Mouse (Mus musculus): ENCODE results near the gene B3gnt6. TPM values are rescaled to one million over a fixed set of nuclear protein-coding genes. Genes with fewer than 3 reads are reported as not detected.

The B3gnt6 gene
- polyA plus RNA-seq (2016; fragmentation: Nextera tagmentation; extraction: Ambion mirVana), result 0.10 TPM in 1 of 2 replicates, not detected in the other

DNA sequence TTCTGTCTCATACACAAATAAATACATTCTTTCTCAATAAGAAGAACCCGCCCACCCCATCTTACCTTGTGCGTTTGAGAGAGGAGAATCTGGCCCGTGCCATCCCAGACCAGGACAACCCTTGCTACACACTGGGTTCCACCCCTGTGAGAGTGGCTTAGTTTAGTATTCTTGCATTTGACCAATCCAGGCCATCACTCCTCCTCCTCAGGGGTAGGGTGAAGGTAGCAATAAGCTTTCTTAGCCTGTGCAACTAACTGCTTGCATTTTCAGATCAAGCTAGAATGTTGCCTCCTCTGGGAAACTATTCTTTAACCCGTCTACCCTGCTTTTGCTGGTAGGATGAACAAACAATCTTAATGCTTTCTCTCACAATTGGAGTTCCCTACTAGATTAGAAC lies at the start of gene B3gnt6:
Gene B3gnt6 (minus strand): TSS at position 101 of the 400 bp plus-strand sequence.
- 93% methylated on average over 4 of the region's 4 CpGs for WGBS
- H3K9me3 ChIP-seq, result no peaks in the 10 kb centered on the region
- H3K27me3 ChIP-seq (ENCODE audit: insufficient read depth, poor library complexity, severe bottlenecking), result peaks cover 28% of the 10 kb centered on the region
- peaks cover 2% of the 10 kb centered on the region for H3K4me1 ChIP-seq (replicated peaks)
- no peaks in the 10 kb centered on the region for H3K36me3 ChIP-seq
- H3K27ac ChIP-seq, result no peak within 1 kb of the TSS
- no peak for DNase-seq (ENCODE audit: low spot score)
- H3K4me3 ChIP-seq, result no peak within 1 kb of the TSS

- 90% methylated on average over 3 of the region's 3 CpGs for WGBS
- Histone ChIP-seq H3K27ac (no peak overlapping the region), H3K36me3 (no peaks in the 10 kb centered on the region), H3K4me1 (replicated peaks) (no peaks in the 10 kb centered on the region), H3K27me3 (ENCODE audit: insufficient read depth, poor library complexity, severe bottlenecking) (no peaks in the 10 kb centered on the region), H3K9me3 (no peaks in the 10 kb centered on the region), H3K4me3 (no peak overlapping the region)
- no peak for DNase-seq (ENCODE audit: low spot score)
Measured at GRCm38 (mm10) chr7:98236686-98237359, 37.5 kb upstream of the B3gnt6 start.

DNA sequence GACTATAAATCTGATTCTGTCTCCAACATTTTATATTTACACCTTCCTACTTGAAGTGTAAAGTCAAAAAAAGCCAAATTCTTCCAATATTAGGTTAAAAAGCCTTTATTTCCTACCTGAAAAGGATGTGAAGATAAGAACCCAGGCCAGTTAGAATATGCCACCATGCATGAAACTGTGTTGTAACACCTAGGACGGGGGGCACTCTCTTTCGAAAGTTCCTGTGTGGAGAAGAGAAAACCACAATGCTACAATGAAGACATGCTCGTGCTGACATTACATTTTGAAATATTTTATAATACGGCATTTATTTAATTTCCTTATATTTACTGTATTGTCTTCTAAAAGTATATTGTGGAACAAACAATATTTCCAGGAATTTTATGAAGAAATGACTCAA lies 24.5 kb upstream of the B3gnt6 start:
- 91% methylated on average over 4 of the region's 4 CpGs for WGBS
- no peaks in the 10 kb centered on the region for H3K9me3 ChIP-seq
- DNase-seq (ENCODE audit: low spot score), result no peak
- H3K36me3 ChIP-seq, result 0 out of 2 replicates have a peak, but pooled peaks cover 4% of the 10 kb centered on the region
- no peaks in the 10 kb centered on the region for H3K27me3 ChIP-seq (ENCODE audit: insufficient read depth, poor library complexity, severe bottlenecking)
- H3K4me1 ChIP-seq (replicated peaks), result no peaks in the 10 kb centered on the region
- no peak overlapping the region for H3K4me3 ChIP-seq
- H3K27ac ChIP-seq, result no peak overlapping the region

- Histone ChIP-seq H3K27me3 (ENCODE audit: insufficient read depth, poor library complexity, severe bottlenecking) (no peaks in the 10 kb centered on the region), H3K4me1 (replicated peaks) (no peaks in the 10 kb centered on the region), H3K27ac (no peak overlapping the region), H3K9me3 (no peaks in the 10 kb centered on the region), H3K36me3 (0 out of 2 replicates have a peak, but pooled peaks cover 1% of the 10 kb centered on the region), H3K4me3 (no peak overlapping the region)
- no peak for DNase-seq (ENCODE audit: low spot score)
Measured at GRCm38 (mm10) chr7:98216713-98217112, 17.4 kb upstream of the B3gnt6 start.

DNA sequence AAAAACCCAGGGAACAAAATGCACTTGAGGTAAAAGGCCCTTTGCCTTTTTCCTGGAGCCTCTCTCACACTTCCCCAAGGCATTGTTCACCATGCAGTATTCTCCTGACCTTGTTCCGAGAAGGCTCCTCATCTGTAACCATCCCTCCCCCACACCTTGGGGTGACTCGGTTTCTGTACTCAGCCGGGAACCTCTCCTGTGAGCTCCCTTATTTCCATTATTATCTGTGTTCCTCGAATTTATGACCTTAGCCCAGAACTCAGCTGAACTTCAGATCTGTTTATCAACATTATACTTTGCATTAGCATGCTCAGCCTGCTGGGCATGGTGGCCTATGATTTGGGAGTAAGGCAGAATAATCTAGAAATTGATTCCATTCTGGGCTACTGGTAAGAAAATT lies 3.7 kb upstream of the B3gnt6 start:
- WGBS, result 79% methylated on average over 4 of the region's 4 CpGs
- DNase-seq (ENCODE audit: low spot score), result no peak

GRCm38 (mm10) chr7:98201493-98202028 lies 2.3 kb upstream of the B3gnt6 start:
- Histone ChIP-seq H3K27me3 (ENCODE audit: insufficient read depth, poor library complexity, severe bottlenecking) (peaks cover 7% of the 10 kb centered on the region), H3K36me3 (no peaks in the 10 kb centered on the region), H3K4me1 (replicated peaks) (no peaks in the 10 kb centered on the region), H3K9me3 (no peaks in the 10 kb centered on the region), H3K27ac (no peak overlapping the region), H3K4me3 (no peak overlapping the region)
- no peak for DNase-seq (ENCODE audit: low spot score)
- WGBS, result 78% methylated on average over 5 of the region's 5 CpGs

More for the DNA sequence above, 3.7 kb upstream of the B3gnt6 start:
- H3K36me3 ChIP-seq, result no peaks in the 10 kb centered on the region
- no peaks in the 10 kb centered on the region for H3K9me3 ChIP-seq
- no peak overlapping the region for H3K4me3 ChIP-seq
- H3K27me3 ChIP-seq (ENCODE audit: insufficient read depth, poor library complexity, severe bottlenecking), result no peaks in the 10 kb centered on the region
- H3K27ac ChIP-seq, result no peak overlapping the region
- no peaks in the 10 kb centered on the region for H3K4me1 ChIP-seq (replicated peaks)

- Histone ChIP-seq H3K27me3 (ENCODE audit: insufficient read depth, poor library complexity, severe bottlenecking) (peaks cover 18% of the 10 kb centered on the region), H3K9me3 (no peaks in the 10 kb centered on the region), H3K27ac (no peak overlapping the region), H3K4me3 (no peak overlapping the region), H3K4me1 (replicated peaks) (no peaks in the 10 kb centered on the region), H3K36me3 (no peaks in the 10 kb centered on the region)
- DNase-seq (ENCODE audit: low spot score), result no peak
- 95% methylated on average over 3 of the region's 3 CpGs for WGBS
Measured at GRCm38 (mm10) chr7:98200396-98200795, 1.1 kb upstream of the B3gnt6 start.

DNA sequence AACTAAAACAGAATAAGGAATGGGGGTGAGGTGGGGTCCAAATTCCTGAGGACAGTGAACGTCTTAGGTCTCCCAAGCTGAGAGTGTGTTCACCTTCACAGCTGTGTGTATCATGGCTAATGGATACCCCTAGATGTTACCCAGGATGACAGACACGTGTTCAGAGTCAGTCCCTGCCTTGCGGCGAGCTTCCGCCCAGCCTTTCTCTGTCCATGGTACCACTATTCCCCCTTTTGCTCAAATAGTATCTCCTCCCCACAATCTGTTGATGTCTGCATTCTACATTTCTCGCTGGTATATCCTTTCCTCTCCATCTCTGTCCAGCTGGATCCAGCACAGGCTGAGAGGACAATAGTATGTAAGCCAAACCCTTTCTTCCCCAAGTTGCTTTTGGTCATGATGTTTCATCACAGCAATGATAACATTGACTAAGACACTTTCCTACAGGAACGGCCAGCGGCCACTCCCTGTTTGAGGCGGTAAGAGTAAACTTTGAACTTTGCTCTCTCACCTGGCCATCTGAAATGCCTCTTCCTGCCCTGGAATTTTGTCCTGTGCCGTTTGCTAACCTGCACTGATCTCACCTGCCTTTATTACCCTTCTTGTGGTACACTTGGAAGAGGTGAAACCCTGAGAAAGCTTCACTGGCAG lies 4.0 kb downstream of the B3gnt6 start:
- H3K36me3 ChIP-seq, result no peaks in the 10 kb centered on the region
- no peak overlapping the region for H3K27ac ChIP-seq
- H3K9me3 ChIP-seq, result no peaks in the 10 kb centered on the region
- no peak overlapping the region for H3K4me3 ChIP-seq
- DNase-seq (ENCODE audit: low spot score), result no peak
- peaks cover 66% of the 10 kb centered on the region for H3K27me3 ChIP-seq (ENCODE audit: insufficient read depth, poor library complexity, severe bottlenecking)
- WGBS, result 44% methylated on average over 10 of the region's 10 CpGs
- H3K4me1 ChIP-seq (replicated peaks), result peaks cover 17% of the 10 kb centered on the region

DNA sequence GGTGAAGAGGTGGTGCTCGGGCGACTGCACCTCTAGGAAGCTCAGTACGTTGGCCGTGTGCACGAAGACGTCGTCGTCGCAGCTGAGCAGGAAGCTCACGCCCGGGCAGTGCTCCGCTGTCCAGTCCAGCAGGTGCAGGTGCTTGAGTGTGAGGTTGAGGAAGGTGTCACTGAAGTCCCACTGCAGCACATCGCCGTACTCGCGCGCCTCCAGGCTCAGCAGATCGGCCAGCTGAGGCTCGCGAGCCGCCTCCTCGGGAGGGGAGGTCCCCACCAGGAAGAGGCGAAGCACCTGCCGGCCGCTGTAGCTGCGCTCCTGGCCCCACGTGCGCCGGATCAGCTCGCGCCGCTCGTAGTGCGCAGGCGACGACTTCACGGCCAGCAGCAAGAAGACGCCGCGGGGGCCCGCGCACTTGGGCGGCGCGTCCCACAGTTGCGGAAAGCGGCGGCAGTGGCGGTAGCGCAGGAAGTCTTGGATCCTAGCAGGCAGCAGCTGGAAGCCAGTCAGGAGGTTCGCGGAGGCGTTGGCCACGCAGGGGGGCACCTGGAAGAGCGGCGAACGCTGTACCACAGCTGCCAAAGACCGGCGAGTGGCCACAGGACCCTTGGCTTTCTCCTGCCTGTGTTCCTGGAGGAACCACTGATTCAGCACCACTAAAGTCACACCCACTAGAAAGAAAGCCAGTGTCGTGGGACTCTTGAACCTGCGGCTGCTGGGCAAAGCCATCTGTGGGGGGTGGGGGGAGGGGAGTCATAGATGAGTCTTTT lies 5.1 kb downstream of the B3gnt6 start:
- Histone ChIP-seq H3K9me3 (no peaks in the 10 kb centered on the region), H3K4me3 (peak overlapping the region; percentile 53), H3K27ac (no peak overlapping the region), H3K27me3 (ENCODE audit: insufficient read depth, poor library complexity, severe bottlenecking) (peaks cover 76% of the 10 kb centered on the region), H3K4me1 (replicated peaks) (peaks cover 24% of the 10 kb centered on the region), H3K36me3 (no peaks in the 10 kb centered on the region)
- WGBS, result 3% methylated on average over 61 of the region's 61 CpGs
- DNase-seq (ENCODE audit: low spot score), result peak; percentile 47

GRCm38 (mm10) chr7:98193515-98194025 lies 5.7 kb downstream of the B3gnt6 start:
- H3K4me1 ChIP-seq (replicated peaks), result peaks cover 24% of the 10 kb centered on the region
- peaks cover 83% of the 10 kb centered on the region for H3K27me3 ChIP-seq (ENCODE audit: insufficient read depth, poor library complexity, severe bottlenecking)
- no peaks in the 10 kb centered on the region for H3K36me3 ChIP-seq
- H3K27ac ChIP-seq, result 0 out of 2 replicates have a peak overlapping the region, but pooled peaks have one; percentile 23
- H3K9me3 ChIP-seq, result no peaks in the 10 kb centered on the region
- peak; percentile 47 for DNase-seq (ENCODE audit: low spot score)
- peak overlapping the region; percentile 53 for H3K4me3 ChIP-seq
- 6% methylated on average over 36 of the region's 36 CpGs for WGBS

- Histone ChIP-seq H3K36me3 (no peaks in the 10 kb centered on the region), H3K27ac (no peak overlapping the region), H3K4me3 (no peak overlapping the region), H3K4me1 (replicated peaks) (peaks cover 32% of the 10 kb centered on the region), H3K27me3 (ENCODE audit: insufficient read depth, poor library complexity, severe bottlenecking) (peaks cover 85% of the 10 kb centered on the region), H3K9me3 (no peaks in the 10 kb centered on the region)
- WGBS, result 58% methylated on average over 17 of the region's 17 CpGs
- DNase-seq (ENCODE audit: low spot score), result no peak
Measured at GRCm38 (mm10) chr7:98191571-98192250, 7.6 kb downstream of the B3gnt6 start.

- no peak for DNase-seq (ENCODE audit: low spot score)
- Histone ChIP-seq H3K27me3 (ENCODE audit: insufficient read depth, poor library complexity, severe bottlenecking) (peaks cover 74% of the 10 kb centered on the region), H3K36me3 (no peaks in the 10 kb centered on the region), H3K4me3 (no peak overlapping the region), H3K9me3 (no peaks in the 10 kb centered on the region), H3K27ac (no peak overlapping the region), H3K4me1 (replicated peaks) (peaks cover 43% of the 10 kb centered on the region)
- 84% methylated on average over 1 of the region's 1 CpGs for WGBS
Measured at GRCm38 (mm10) chr7:98190578-98190977, 8.7 kb downstream of the B3gnt6 start.
